ENCODE assay signal across 10 mouse cellular contexts in genomic region chr15:100666219-100666696, GRCm38 (mm10). TPM values are rescaled to one million over a fixed set of nuclear protein-coding genes. Genes with fewer than 3 reads are reported as not detected.
A peak's percentile ranks its signal among the peaks of the same experiment; 100 is the strongest.
DNase-seq lines count a peak whose midpoint lies in the region; ATAC-seq and TF ChIP-seq lines count a peak whose summit lies in the region.
"Had no signal": no experiment of that assay in that cellular context is flagged by ENCODE, and none has a peak within 500 bp of the region (broad histone marks: within the 10 kb centered on the region; RNA-seq: fewer than 3 reads in every experiment).

No protein-coding gene starts in this region.

- no peaks in the 10 kb centered on the region for H3K9me3 ChIP-seq in neural tube, embryonic 13.5 days

- DNase-seq in kidney, adult 2 months: peak; percentile 26
- no peak for DNase-seq in kidney, adult 11 months
- peak; percentile 43 for DNase-seq in embryo, embryonic 11 days
- peak; percentile 50 for DNase-seq in liver
- no peak for DNase-seq in gastrocnemius, adult 8-10 months (ENCODE audit: low spot score in 2 of 2)
- DNase-seq in cerebellum, adult 8-10 months: no peak
- no peak for DNase-seq in right cerebral cortex, postnatal 25 days

- no peak overlapping the region for H3K4me2 ChIP-seq in neural tube, embryonic 13.5 days

- no peaks in the 10 kb centered on the region for H3K27me3 ChIP-seq in kidney, adult 2 months (replicated peaks; ENCODE audit: control insufficient read depth, insufficient read depth, low read length)
- H3K27me3 ChIP-seq in neural tube, embryonic 13.5 days: peaks cover 14% of the 10 kb centered on the region

- WGBS in kidney, adult 2 months: 19% methylated on average over 7 of the region's 7 CpGs
- WGBS in neural tube, embryonic 13.5 days: 2% methylated on average over 7 of the region's 7 CpGs

- ATAC-seq in neural tube, embryonic 13.5 days (ENCODE audit: low read depth): no peak
- ATAC-seq: forebrain, embryonic 16.5 days had no signal

- H3K36me3 ChIP-seq in kidney, adult 2 months (ENCODE audit: control insufficient read depth, insufficient read depth, low read length): no peaks in the 10 kb centered on the region
- no peaks in the 10 kb centered on the region for H3K36me3 ChIP-seq in neural tube, embryonic 13.5 days

- no peak for TF ChIP-seq POLR2A in kidney, adult 2 months (IDR thresholded peaks at IDR 0.05; ENCODE audit: low read depth, low read length)

- H3K9ac ChIP-seq in neural tube, embryonic 13.5 days: no peak overlapping the region

- H3K4me3 ChIP-seq in kidney, adult 2 months (ENCODE audit: insufficient read depth, low read depth, low read length): no peak overlapping the region
- no peak overlapping the region for H3K4me3 ChIP-seq in neural tube, embryonic 13.5 days
- H3K4me3 ChIP-seq: myocyte had no signal

- no peak overlapping the region for H3K27ac ChIP-seq in kidney, adult 2 months (ENCODE audit: insufficient read depth, low read depth, low read length)
- 0 out of 2 replicates have a peak overlapping the region, but pooled peaks have one; percentile 28 for H3K27ac ChIP-seq in neural tube, embryonic 13.5 days (replicated peaks)

- H3K4me1 ChIP-seq in kidney, adult 2 months (ENCODE audit: control insufficient read depth, insufficient read depth, low read length): no peaks in the 10 kb centered on the region; the same call in 1 of the 2 replicates
- peaks cover 15% of the 10 kb centered on the region; the same call in 1 of the 2 replicates for H3K4me1 ChIP-seq in neural tube, embryonic 13.5 days (replicated peaks)

- no peak for TF ChIP-seq CTCF in kidney, adult 2 months (conservative IDR thresholded peaks at IDR 0.05; ENCODE audit: insufficient read depth, insufficient read length, low read depth, low read length)

RNA-seq across cellular contexts. Expression of gene Bin2, which starts 3.1 kb away (rescaled TPM):
- polyA plus RNA-seq in kidney, adult 2 months (2012; rRNA removed): 1.7 and 4.7 TPM in 2 replicates
- 2.8 and 3.7 TPM in 2 replicates for polyA plus RNA-seq in neural tube, embryonic 13.5 days (2015; fragmentation: Nextera tagmentation; extraction: Ambion mirVana)
- total RNA-seq in gastrocnemius, adult 8-10 months (2022): under 1 TPM in 2 of 4 experiments, not detected in 2; 0.36 to 0.40 TPM
- polyA plus RNA-seq: myocyte had no signal

RNA-seq across cellular contexts. Expression of gene Cela1, which starts 21.5 kb away (rescaled TPM):
- polyA plus RNA-seq in kidney, adult 2 months (2012; rRNA removed): 418 and 456 TPM in 2 replicates
- 1.2 and 2.5 TPM in 2 replicates for polyA plus RNA-seq in neural tube, embryonic 13.5 days (2015; fragmentation: Nextera tagmentation; extraction: Ambion mirVana)
- under 1 TPM in 1 of 4 experiments, not detected in 3; 0.35 TPM for total RNA-seq in gastrocnemius, adult 8-10 months (2022)

RNA-seq across cellular contexts. Expression of gene Smagp, which starts 29.5 kb away (rescaled TPM):
- 160 and 163 TPM in 2 replicates for polyA plus RNA-seq in kidney, adult 2 months (2012; rRNA removed)
- polyA plus RNA-seq in neural tube, embryonic 13.5 days (2015; fragmentation: Nextera tagmentation; extraction: Ambion mirVana): 3.1 and 4.1 TPM in 2 replicates
- total RNA-seq in gastrocnemius, adult 8-10 months (2022): 1 to 10 TPM; 1.6 to 4.0 (median 2.1) TPM

RNA-seq across cellular contexts. Expression of gene Dazap2, which starts 51.1 kb away (rescaled TPM):
- 578 and 812 TPM in 2 replicates for polyA plus RNA-seq in kidney, adult 2 months (2012; rRNA removed)
- 161 and 162 TPM in 2 replicates for polyA plus RNA-seq in neural tube, embryonic 13.5 days (2015; fragmentation: Nextera tagmentation; extraction: Ambion mirVana)
- total RNA-seq in gastrocnemius, adult 8-10 months (2022): 10 to 100 TPM; 54.7 to 69.4 (median 57.5) TPM

Comparison
In these comparisons a context has a peak if more than half of its experiments do, and no peak if none do; other contexts are left out.
1. DNase-seq: peak in kidney, adult 2 months (single experiment), embryo, embryonic 11 days (single experiment) and liver (single experiment); none in kidney, adult 11 months (single experiment), gastrocnemius, adult 8-10 months (0 of 2), cerebellum, adult 8-10 months (single experiment) and right cerebral cortex, postnatal 25 days (single experiment).
2. RNA of gene Cela1, which starts 21.5 kb away (polyA plus RNA-seq): 418 to 456 TPM in kidney, adult 2 months; 1.2 to 2.5 TPM in neural tube, embryonic 13.5 days; every median in the first group is over 100 times any median in the second.
3. RNA of gene Smagp, which starts 29.5 kb away (polyA plus RNA-seq): 160 to 163 TPM in kidney, adult 2 months; 3.1 to 4.1 TPM in neural tube, embryonic 13.5 days; every median in the first group is over 10 times any median in the second.